Mouse (Mus musculus) heart, postnatal 14 days (tissue): Measurements from ENCODE around the gene Irf7. TPM values are rescaled to one million over a fixed set of nuclear protein-coding genes. Genes with fewer than 3 reads are reported as not detected.

Source experiments
- microRNA-seq, 2 experiments: library from miRNA; unstranded; fragments of <30 nt; microRNA quantifications; one replicate each; pipeline ENCODE4 v1.2.0; 2021 to 2022
- total RNA-seq, 2 experiments: library from RNA; stranded (reverse); gene quantifications; 2 replicates each; pipeline ENCODE4 v1.2.3; 2021

The Irf7 gene
- total RNA-seq, 2 experiments from 2014 or later = 1.6 to 1.7 TPM

Small RNA genes lying within 50 kb of the gene (microRNA-seq; reads per million reads assigned to microRNA genes)
- gene Mir210 = 65.8 to 504 reads per million in 2 experiments

Other genes with a start within 250 kb of the Irf7 start
- gene Ifitm6, start 248.6 kb downstream of the Irf7 start, total RNA-seq = 1 to 10 TPM in 1 of 2 experiments, under 1 TPM in 1; 0.34 to 1.1 TPM
- not detected for gene Gm17387, start 237.3 kb downstream of the Irf7 start, total RNA-seq
- gene B4galnt4, start 205.4 kb downstream of the Irf7 start, total RNA-seq = under 1 TPM; 0.07 to 0.14 TPM
- under 1 TPM; 0.43 to 0.95 TPM for gene Pkp3, start 188.3 kb downstream of the Irf7 start, total RNA-seq
- 1 to 10 TPM; 8.0 to 8.1 TPM for gene Sigirr, start 165.9 kb downstream of the Irf7 start, total RNA-seq
- under 1 TPM; 0.10 to 0.29 TPM for gene Ano9, start 148.7 kb downstream of the Irf7 start, total RNA-seq
- gene Ptdss2, start 144.1 kb downstream of the Irf7 start, total RNA-seq = 10 to 100 TPM; 35.9 to 38.7 TPM
- 10 to 100 TPM; 60.8 to 70.2 TPM for gene Rnh1, start 93.6 kb downstream of the Irf7 start, total RNA-seq
- gene Hras, start 72.5 kb downstream of the Irf7 start, total RNA-seq = 100 to 1,000 TPM; 101 to 104 TPM
- 1 to 10 TPM; 2.6 to 3.6 TPM for gene Lrrc56, start 72.3 kb downstream of the Irf7 start, total RNA-seq
- not detected for gene Lmntd2, start 52.4 kb downstream of the Irf7 start, total RNA-seq
- gene Rassf7, start 50.6 kb downstream of the Irf7 start, total RNA-seq = 1 to 10 TPM; 1.2 to 1.5 TPM
- 10 to 100 TPM; 43.4 to 44.3 TPM for gene Phrf1, start 37.7 kb downstream of the Irf7 start, total RNA-seq
- gene Cdhr5, start 10.3 kb upstream of the Irf7 start, total RNA-seq = not detected
- not detected for gene Sct, start 12.7 kb upstream of the Irf7 start, total RNA-seq
- gene Drd4, start 25.5 kb upstream of the Irf7 start, total RNA-seq = not detected
- gene Deaf1, start 61.2 kb upstream of the Irf7 start, total RNA-seq = 10 to 100 TPM; 20.0 to 22.1 TPM
- gene Tmem80, start 61.3 kb upstream of the Irf7 start, total RNA-seq = 10 to 100 TPM; 13.6 to 16.1 TPM
- 1 to 10 TPM; 2.7 to 3.0 TPM for gene Eps8l2, start 72.4 kb upstream of the Irf7 start, total RNA-seq
- 100 to 1,000 TPM; 125 to 126 TPM for gene Taldo1, start 125.7 kb upstream of the Irf7 start, total RNA-seq
- 10 to 100 TPM; 12.5 to 13.3 TPM for gene Gatd1, start 147.7 kb upstream of the Irf7 start, total RNA-seq
- 1 to 10 TPM; 1.5 to 1.7 TPM for gene Cend1, start 163.0 kb upstream of the Irf7 start, total RNA-seq
- 10 to 100 TPM; 65.5 to 67.6 TPM for gene Slc25a22, start 171.4 kb upstream of the Irf7 start, total RNA-seq
- 1 to 10 TPM; 1.1 to 1.2 TPM for gene Pidd1, start 177.5 kb upstream of the Irf7 start, total RNA-seq
- gene Rplp2, start 180.9 kb upstream of the Irf7 start, total RNA-seq = 100 to 1,000 TPM; 876 to 946 TPM
- 100 to 1,000 TPM; 351 to 430 TPM for gene Pnpla2, start 188.7 kb upstream of the Irf7 start, total RNA-seq
- gene Cracr2b, start 194.6 kb upstream of the Irf7 start, total RNA-seq = 10 to 100 TPM; 25.2 to 27.9 TPM
- 100 to 1,000 TPM; 258 to 268 TPM for gene Cd151, start 200.9 kb upstream of the Irf7 start, total RNA-seq
- 10 to 100 TPM; 69.8 to 71.4 TPM for gene Polr2l, start 208.7 kb upstream of the Irf7 start, total RNA-seq
- gene Tspan4, start 208.8 kb upstream of the Irf7 start, total RNA-seq = 10 to 100 TPM; 24.0 to 31.2 TPM